Mouse (Mus musculus): ENCODE measurements around the gene Scgb2b11.
"Not testable (repeated sequence)": the region's sequence is repeated elsewhere in the genome, so short reads cannot be mapped to it uniquely, and the experiment has no call there.

The Scgb2b11 gene

GRCm38 (mm10) chr7:32211045-32211444, at the start of gene Scgb2b11:
Gene Scgb2b11 (minus strand): TSS chr7:32211145.
- DNase-seq (ENCODE audit: low read depth, low spot score): not testable (repeated sequence)

- not testable (repeated sequence) for DNase-seq (ENCODE audit: low read depth, low spot score)
These were observed 11.6 kb upstream of the Scgb2b11 start, which contains the start of gene Scgb1b11 for GRCm38 (mm10) chr7:32222540-32222939. Gene Scgb1b11 (plus strand): TSS chr7:32222840.
